Mouse (Mus musculus): ENCODE results near the gene Vcl. TPM values are rescaled to one million over a fixed set of nuclear protein-coding genes. Genes with fewer than 3 reads are reported as not detected.
A peak's percentile ranks its signal among the peaks of the same experiment; 100 is the strongest.

Gene Vcl
- polyA plus RNA-seq, 1 experiment: 129 TPM

GRCm38 (mm10) chr14:21053586-21053985 lies 124.4 kb downstream of the Vcl start:
- Histone ChIP-seq H3ac (ENCODE audit: control insufficient read depth, insufficient read length, low read depth) (no peak overlapping the region), H3K79me3 (ENCODE audit: low read depth) (peaks cover 45% of the 10 kb centered on the region), H3K4me3 (ENCODE audit: insufficient read depth, poor library complexity, severe bottlenecking) (no peak overlapping the region), H3K36me3 (ENCODE audit: control insufficient read depth, insufficient read depth) (no peaks in the 10 kb centered on the region), H3K27me3 (ENCODE audit: control insufficient read depth, insufficient read depth, insufficient read length) (no peaks in the 10 kb centered on the region), H3K79me2 (ENCODE audit: control insufficient read depth, insufficient read depth) (peaks cover 63% of the 10 kb centered on the region)
- TF ChIP-seq FOSL1 (IDR thresholded peaks at IDR 0.05; ENCODE audit: insufficient read depth, low read length, poor library complexity, severe bottlenecking) (no peak), MAX (IDR thresholded peaks at IDR 0.05) (no peak), CEBPB (IDR thresholded peaks at IDR 0.05; ENCODE audit: low read depth) (no peak), MYOG (IDR thresholded peaks at IDR 0.05; ENCODE audit: control insufficient read depth, extremely low read depth, insufficient read length) (no peak), USF1 (IDR thresholded peaks at IDR 0.05; ENCODE audit: low read depth) (no peak), CTCF (IDR thresholded peaks at IDR 0.05; ENCODE audit: control insufficient read depth, insufficient read depth, insufficient read length) (no peak), MYOD1 (IDR thresholded peaks at IDR 0.05; ENCODE audit: control insufficient read depth, insufficient read length, low read depth) (no peak)

- peaks cover 29% of the 10 kb centered on the region for H3K79me2 ChIP-seq (ENCODE audit: control insufficient read depth, insufficient read depth)
- no peaks in the 10 kb centered on the region for H3K27me3 ChIP-seq (ENCODE audit: control insufficient read depth, insufficient read depth, insufficient read length)
- no peaks in the 10 kb centered on the region for H3K36me3 ChIP-seq (ENCODE audit: control insufficient read depth, insufficient read depth)
- H3K79me3 ChIP-seq (ENCODE audit: low read depth): peaks cover 5% of the 10 kb centered on the region
- TF ChIP-seq FOSL1 (IDR thresholded peaks at IDR 0.05; ENCODE audit: insufficient read depth, low read length, poor library complexity, severe bottlenecking) (no peak), MAX (IDR thresholded peaks at IDR 0.05) (no peak), MYOG (IDR thresholded peaks at IDR 0.05; ENCODE audit: control insufficient read depth, extremely low read depth, insufficient read length) (no peak), CEBPB (IDR thresholded peaks at IDR 0.05; ENCODE audit: low read depth) (no peak), MYOD1 (IDR thresholded peaks at IDR 0.05; ENCODE audit: control insufficient read depth, insufficient read length, low read depth) (no peak), USF1 (IDR thresholded peaks at IDR 0.05; ENCODE audit: low read depth) (no peak), CTCF (IDR thresholded peaks at IDR 0.05; ENCODE audit: control insufficient read depth, insufficient read depth, insufficient read length) (no peak)
- no peak overlapping the region for H3ac ChIP-seq (ENCODE audit: control insufficient read depth, insufficient read length, low read depth)
- H3K4me3 ChIP-seq (ENCODE audit: insufficient read depth, poor library complexity, severe bottlenecking): no peak overlapping the region
Measured at GRCm38 (mm10) chr14:21058972-21059371, 129.8 kb downstream of the Vcl start.

DNA sequence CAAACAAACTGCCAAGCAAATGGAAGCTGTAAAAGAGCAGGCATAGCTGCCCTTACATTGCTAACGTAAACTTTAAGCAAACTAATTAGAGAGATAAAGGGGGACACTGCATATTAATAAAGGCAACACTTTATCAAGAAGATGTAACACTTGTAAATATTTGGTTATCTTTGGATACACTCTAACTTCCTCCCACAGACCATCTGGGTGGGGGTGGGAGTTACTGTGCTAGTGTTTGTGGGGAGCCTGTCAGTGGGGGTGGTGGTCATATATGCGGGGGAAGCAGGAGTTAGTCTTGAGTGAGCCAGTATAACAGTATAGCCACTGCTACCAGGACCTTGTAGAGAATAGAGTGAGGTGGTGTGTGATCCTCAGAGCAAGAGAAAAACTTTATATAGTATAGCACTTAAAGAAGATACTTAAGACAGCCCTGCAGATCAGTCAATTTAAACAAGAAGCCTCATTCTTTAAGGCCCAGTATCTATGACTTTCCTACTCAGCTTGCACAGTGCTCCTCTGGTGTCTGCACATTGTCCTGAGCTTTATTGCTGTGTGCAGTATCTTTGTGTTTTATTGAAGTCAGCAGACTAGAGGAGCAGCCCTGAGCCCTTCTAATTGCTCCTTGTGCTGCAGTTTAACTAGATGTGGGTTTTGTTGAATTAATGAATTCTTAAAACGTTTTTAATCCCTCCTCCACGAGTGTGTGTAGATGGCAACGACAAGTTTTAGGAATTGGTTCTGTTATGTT lies 133.7 kb downstream of the Vcl start:
- Histone ChIP-seq H3K36me3 (ENCODE audit: control insufficient read depth, insufficient read depth) (no peaks in the 10 kb centered on the region), H3K79me3 (ENCODE audit: low read depth) (peaks cover 6% of the 10 kb centered on the region), H3ac (ENCODE audit: control insufficient read depth, insufficient read length, low read depth) (no peak overlapping the region), H3K4me3 (ENCODE audit: insufficient read depth, poor library complexity, severe bottlenecking) (no peak overlapping the region), H3K27me3 (ENCODE audit: control insufficient read depth, insufficient read depth, insufficient read length) (no peaks in the 10 kb centered on the region), H3K79me2 (ENCODE audit: control insufficient read depth, insufficient read depth) (peaks cover 30% of the 10 kb centered on the region)
- TF ChIP-seq CEBPB (IDR thresholded peaks at IDR 0.05; ENCODE audit: low read depth) (no peak), USF1 (IDR thresholded peaks at IDR 0.05; ENCODE audit: low read depth) (no peak), MYOG (IDR thresholded peaks at IDR 0.05; ENCODE audit: control insufficient read depth, extremely low read depth, insufficient read length) (no peak), MYOD1 (IDR thresholded peaks at IDR 0.05; ENCODE audit: control insufficient read depth, insufficient read length, low read depth) (no peak), MAX (IDR thresholded peaks at IDR 0.05) (no peak), CTCF (IDR thresholded peaks at IDR 0.05; ENCODE audit: control insufficient read depth, insufficient read depth, insufficient read length) (no peak), FOSL1 (IDR thresholded peaks at IDR 0.05; ENCODE audit: insufficient read depth, low read length, poor library complexity, severe bottlenecking) (no peak)

GRCm38 (mm10) chr14:21064321-21064720 lies 135.1 kb downstream of the Vcl start:
- TF ChIP-seq CTCF (IDR thresholded peaks at IDR 0.05; ENCODE audit: control insufficient read depth, insufficient read depth, insufficient read length) (no peak), MYOD1 (IDR thresholded peaks at IDR 0.05; ENCODE audit: control insufficient read depth, insufficient read length, low read depth) (no peak), FOSL1 (IDR thresholded peaks at IDR 0.05; ENCODE audit: insufficient read depth, low read length, poor library complexity, severe bottlenecking) (no peak), MAX (IDR thresholded peaks at IDR 0.05) (no peak), USF1 (IDR thresholded peaks at IDR 0.05; ENCODE audit: low read depth) (no peak)
- Histone ChIP-seq H3K79me2 (ENCODE audit: control insufficient read depth, insufficient read depth) (peaks cover 38% of the 10 kb centered on the region), H3K27me3 (ENCODE audit: control insufficient read depth, insufficient read depth, insufficient read length) (no peaks in the 10 kb centered on the region), H3ac (ENCODE audit: control insufficient read depth, insufficient read length, low read depth) (no peak overlapping the region), H3K36me3 (ENCODE audit: control insufficient read depth, insufficient read depth) (no peaks in the 10 kb centered on the region), H3K79me3 (ENCODE audit: low read depth) (peaks cover 10% of the 10 kb centered on the region), H3K4me3 (ENCODE audit: insufficient read depth, poor library complexity, severe bottlenecking) (no peak overlapping the region)

- Histone ChIP-seq H3K36me3 (ENCODE audit: control insufficient read depth, insufficient read depth) (no peaks in the 10 kb centered on the region), H3K79me3 (ENCODE audit: low read depth) (peaks cover 10% of the 10 kb centered on the region), H3K4me3 (ENCODE audit: insufficient read depth, poor library complexity, severe bottlenecking) (no peak overlapping the region), H3ac (ENCODE audit: control insufficient read depth, insufficient read length, low read depth) (no peak overlapping the region), H3K27me3 (ENCODE audit: control insufficient read depth, insufficient read depth, insufficient read length) (no peaks in the 10 kb centered on the region), H3K79me2 (ENCODE audit: control insufficient read depth, insufficient read depth) (peaks cover 41% of the 10 kb centered on the region)
- TF ChIP-seq FOSL1 (IDR thresholded peaks at IDR 0.05; ENCODE audit: insufficient read depth, low read length, poor library complexity, severe bottlenecking) (no peak), CEBPB (IDR thresholded peaks at IDR 0.05; ENCODE audit: low read depth) (peak; percentile 47), MYOD1 (IDR thresholded peaks at IDR 0.05; ENCODE audit: control insufficient read depth, insufficient read length, low read depth) (no peak), MYOG (IDR thresholded peaks at IDR 0.05; ENCODE audit: control insufficient read depth, extremely low read depth, insufficient read length) (no peak), MAX (IDR thresholded peaks at IDR 0.05) (no peak), USF1 (IDR thresholded peaks at IDR 0.05; ENCODE audit: low read depth) (no peak)
Measured at GRCm38 (mm10) chr14:21065490-21066162, 136.4 kb downstream of the Vcl start.
